29 mouse cellular contexts compared by ENCODE assay signal in the genomic region with DNA sequence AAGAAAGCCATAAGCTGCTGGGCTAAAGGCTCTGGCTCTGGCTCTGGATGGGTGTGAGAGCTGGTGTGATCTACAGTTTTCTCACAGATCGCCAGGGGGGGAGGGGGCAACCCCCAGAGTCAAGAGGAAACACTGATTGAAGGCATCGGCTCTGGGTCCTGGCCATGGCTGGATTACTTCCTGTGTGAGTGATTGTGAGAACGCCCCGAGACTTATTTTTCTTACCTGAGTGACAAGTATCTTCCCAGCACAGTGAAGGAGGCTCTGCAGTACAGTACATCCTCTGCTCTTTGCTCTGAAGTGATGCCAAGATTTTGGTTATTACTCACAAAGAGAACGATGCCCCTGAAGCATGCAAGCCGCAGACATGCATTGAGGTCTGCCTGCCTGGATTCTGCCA. TPM values are rescaled to one million over a fixed set of nuclear protein-coding genes. Genes with fewer than 3 reads are reported as not detected.
DNase-seq lines count a peak whose midpoint lies in the region; ATAC-seq and TF ChIP-seq lines count a peak whose summit lies in the region.
"Had no signal": no experiment of that assay in that cellular context is flagged by ENCODE, and none has a peak within 500 bp of the region (broad histone marks: within the 10 kb centered on the region; RNA-seq: fewer than 3 reads in every experiment).

No protein-coding gene starts in this region.

- 40% methylated on average over 6 of the region's 6 CpGs for WGBS in kidney, adult 2 months

- no peaks in the 10 kb centered on the region for H3K27me3 ChIP-seq in kidney, adult 2 months (replicated peaks; ENCODE audit: control insufficient read depth, insufficient read depth, low read length)
- H3K27me3 ChIP-seq: heart, embryonic 13.5 days; hindbrain, embryonic 15.5 days; neural tube, embryonic 15.5 days; Patski had no signal

- TF ChIP-seq POLR2A in kidney, adult 2 months (IDR thresholded peaks at IDR 0.05; ENCODE audit: low read depth, low read length) = no peak

- TF ChIP-seq CTCF in kidney, adult 2 months (conservative IDR thresholded peaks at IDR 0.05; ENCODE audit: insufficient read depth, insufficient read length, low read depth, low read length) = no peak

- H3K27ac ChIP-seq in kidney, adult 2 months (ENCODE audit: insufficient read depth, low read depth, low read length) = no peak overlapping the region
- H3K27ac ChIP-seq: forebrain, embryonic 10.5 days; heart, embryonic 13.5 days; hindbrain, embryonic 15.5 days; liver, embryonic 14.5 days; neural tube, embryonic 15.5 days had no signal

- ATAC-seq in inflammation-experienced regulatory T-cells, adult 6 months = peak; percentile 87
- ATAC-seq: forebrain, postnatal 0 days; intestine, postnatal 0 days; lung, postnatal 0 days; Patski had no signal

- no peak overlapping the region for H3K4me3 ChIP-seq in kidney, adult 2 months (ENCODE audit: insufficient read depth, low read depth, low read length)
- H3K4me3 ChIP-seq: forebrain, embryonic 10.5 days; heart, embryonic 13.5 days; hindbrain, embryonic 15.5 days; neural tube, embryonic 15.5 days had no signal

- peak; percentile 27 for DNase-seq in adrenal gland, adult 2 months
- no peak for DNase-seq in adrenal gland, postnatal 4 days (ENCODE audit: low spot score in 2 of 2)
- DNase-seq in kidney, adult 2 months = peak; percentile 10
- no peak for DNase-seq in kidney, adult 8-10 months
- DNase-seq in CD4-positive, CD25-positive, alpha-beta regulatory T cell, adult 2 months (ENCODE audit: low read depth, low spot score) = peak; percentile 74
- DNase-seq in ovary, adult 18-20 months (ENCODE audit: low spot score) = no peak
- no peak for DNase-seq in frontal cortex, postnatal 25 days (ENCODE audit: low spot score in 2 of 2)
- DNase-seq: cerebellum, adult 18-20 months; cerebellum, postnatal 25 days; embryo, embryonic 11 days; forebrain, postnatal 0 days; heart, adult 18-20 months; heart, postnatal 4 days; midbrain, embryonic 14.5 days; right cerebral cortex, postnatal 25 days; thymus, adult 2 months had no signal

- peaks cover 5% of the 10 kb centered on the region for H3K4me1 ChIP-seq in kidney, adult 2 months (ENCODE audit: control insufficient read depth, insufficient read depth, low read length)
- H3K4me1 ChIP-seq: hindbrain, embryonic 15.5 days; neural tube, embryonic 15.5 days had no signal

- no peaks in the 10 kb centered on the region for H3K36me3 ChIP-seq in kidney, adult 2 months (ENCODE audit: control insufficient read depth, insufficient read depth, low read length)
- H3K36me3 ChIP-seq: forebrain, embryonic 10.5 days; heart, embryonic 13.5 days; hindbrain, embryonic 15.5 days; neural tube, embryonic 15.5 days had no signal

RNA-seq across cellular contexts. Expression of gene Gpr15, which starts 17.1 kb away (rescaled TPM):
- total RNA-seq in adrenal gland, adult 2 months (2021) = not detected
- polyA plus RNA-seq in adrenal gland, adult 2 months (2012; rRNA removed) = not detected in 2 replicates
- not detected for total RNA-seq in adrenal gland, postnatal 4 days (2021)
- polyA plus RNA-seq in kidney, adult 2 months (2012; rRNA removed) = 0.08 and 0.09 TPM in 2 replicates
- polyA plus RNA-seq in inflammation-experienced regulatory T-cells, adult 6 months (2017; shearing (Covaris generic)) = 10 to 100 TPM; 25.1 to 29.8 (median 28.5) TPM
- total RNA-seq: gastrocnemius, adult 8-10 months; heart, adult 18-20 months; heart, postnatal 4 days; layer of hippocampus, postnatal 10 days; left cerebral cortex, postnatal 14 days had no signal
- polyA plus RNA-seq: forebrain, embryonic 10.5 days; forebrain, postnatal 0 days; heart, embryonic 13.5 days; hindbrain, embryonic 15.5 days; neural tube, embryonic 15.5 days; Patski; stomach, embryonic 16.5 days had no signal

RNA-seq across cellular contexts. Expression of gene Cldnd1, which starts 25.9 kb away (rescaled TPM):
- total RNA-seq in adrenal gland, adult 2 months (2021) = 10 to 100 TPM; 58.9 to 61.1 TPM
- polyA plus RNA-seq in adrenal gland, adult 2 months (2012; rRNA removed) = 44.4 and 59.9 TPM in 2 replicates
- 10 to 100 TPM; 71.9 to 75.0 TPM for total RNA-seq in adrenal gland, postnatal 4 days (2021)
- polyA plus RNA-seq in kidney, adult 2 months (2012; rRNA removed) = 45.0 and 47.0 TPM in 2 replicates
- 100 to 1,000 TPM; 231 to 337 (median 232) TPM for polyA plus RNA-seq in inflammation-experienced regulatory T-cells, adult 6 months (2017; shearing (Covaris generic))

RNA-seq across cellular contexts. Expression of gene Cpox, which starts 31.7 kb away (rescaled TPM):
- 10 to 100 TPM; 12.2 to 17.0 TPM for total RNA-seq in adrenal gland, adult 2 months (2021)
- 10.1 and 10.5 TPM in 2 replicates for polyA plus RNA-seq in adrenal gland, adult 2 months (2012; rRNA removed)
- 10 to 100 TPM; 36.5 to 45.9 TPM for total RNA-seq in adrenal gland, postnatal 4 days (2021)
- 27.7 and 29.8 TPM in 2 replicates for polyA plus RNA-seq in kidney, adult 2 months (2012; rRNA removed)
- polyA plus RNA-seq in inflammation-experienced regulatory T-cells, adult 6 months (2017; shearing (Covaris generic)) = 10 to 100 TPM; 38.9 to 52.3 (median 41.0) TPM

Comparison
In these comparisons a context has a peak if more than half of its experiments do, and no peak if none do; other contexts are left out.
1. DNase-seq: peak in adrenal gland, adult 2 months (single experiment), kidney, adult 2 months (single experiment) and CD4-positive, CD25-positive, alpha-beta regulatory T cell, adult 2 months (single experiment); none in adrenal gland, postnatal 4 days (0 of 2), kidney, adult 8-10 months (0 of 2), ovary, adult 18-20 months (single experiment) and frontal cortex, postnatal 25 days (0 of 2).
2. RNA of gene Gpr15, which starts 17.1 kb away (polyA plus RNA-seq): 25.1 to 29.8 TPM in inflammation-experienced regulatory T-cells, adult 6 months; 0.08 to 0.09 TPM in kidney, adult 2 months and not detected in adrenal gland, adult 2 months; every median in the first group is over 10 times any median in the second.